Mouse (Mus musculus) neural tube, embryonic 15.5 days (tissue): ENCODE data around the gene Kpna6. TPM values are rescaled to one million over a fixed set of nuclear protein-coding genes. Genes with fewer than 3 reads are reported as not detected.
"Not testable (repeated sequence)": the region's sequence is repeated elsewhere in the genome, so short reads cannot be mapped to it uniquely, and the experiment has no call there.

Experiments used
- ATAC-seq: fragments of 200-750 bp; cut with Nextera tagmentation; 2 replicates; pipeline ENCODE4 v1.8.0; 2017; ENCODE audit warnings: mild to moderate bottlenecking, moderate TSS enrichment, moderate library complexity; ENCODE audit not compliant: low FRiP score
- H3K27ac ChIP-seq: fragments of 300-500 bp; sonication (generic); replicated peaks from 2 replicates; pipeline ENCODE4 v1.5.1; 2015; ENCODE audit warnings: mild to moderate bottlenecking, inconsistent platforms
- H3K27me3 ChIP-seq: fragments of 300-500 bp; sonication (generic); replicated peaks from 2 replicates; pipeline ENCODE4 v1.6.1; 2015; ENCODE audit warnings: inconsistent platforms
- H3K36me3 ChIP-seq: fragments of 300-500 bp; sonication (generic); 2 replicates; pipeline ENCODE4 v1.6.1; 2015; ENCODE audit warnings: inconsistent platforms
- H3K4me1 ChIP-seq: fragments of 300-500 bp; sonication (generic); 2 replicates; pipeline ENCODE4 v1.6.1; 2015; ENCODE audit warnings: inconsistent platforms
- H3K4me2 ChIP-seq: fragments of 300-500 bp; sonication (generic); 2 replicates; pipeline ENCODE4 v1.6.1; 2015; ENCODE audit warnings: inconsistent platforms, mild to moderate bottlenecking, moderate library complexity
- H3K4me3 ChIP-seq: fragments of 300-500 bp; sonication (generic); replicated peaks from 2 replicates; pipeline ENCODE4 v1.5.1; 2015; ENCODE audit warnings: mild to moderate bottlenecking, inconsistent platforms
- H3K9ac ChIP-seq: fragments of 300-500 bp; sonication (generic); replicated peaks from 2 replicates; pipeline ENCODE4 v1.6.1; 2015; ENCODE audit warnings: mild to moderate bottlenecking, inconsistent platforms
- H3K9me3 ChIP-seq: fragments of 300-500 bp; sonication (generic); replicated peaks from 2 replicates; pipeline ENCODE4 v1.6.1; 2016; ENCODE audit warnings: inconsistent platforms
- WGBS: fragments of 180-500 bp; shearing (Covaris S2); methylation state at CpG from one replicate; pipeline ENCODE4 v1.1.7; 2015; ENCODE audit warnings: mixed read lengths; 5-methylcytosine and 5-hydroxymethylcytosine counted together
- polyA plus RNA-seq: library from polyadenylated mRNA; unstranded; fragments of >200 nt; fragmentation: Nextera tagmentation; extraction: Ambion mirVana; gene quantifications from 2 replicates; pipeline ENCODE4 v1.2.1, GENCODE M21; 2015

Kpna6 gene
- polyA plus RNA-seq, result 17.4 and 17.9 TPM in 2 replicates

DNA sequence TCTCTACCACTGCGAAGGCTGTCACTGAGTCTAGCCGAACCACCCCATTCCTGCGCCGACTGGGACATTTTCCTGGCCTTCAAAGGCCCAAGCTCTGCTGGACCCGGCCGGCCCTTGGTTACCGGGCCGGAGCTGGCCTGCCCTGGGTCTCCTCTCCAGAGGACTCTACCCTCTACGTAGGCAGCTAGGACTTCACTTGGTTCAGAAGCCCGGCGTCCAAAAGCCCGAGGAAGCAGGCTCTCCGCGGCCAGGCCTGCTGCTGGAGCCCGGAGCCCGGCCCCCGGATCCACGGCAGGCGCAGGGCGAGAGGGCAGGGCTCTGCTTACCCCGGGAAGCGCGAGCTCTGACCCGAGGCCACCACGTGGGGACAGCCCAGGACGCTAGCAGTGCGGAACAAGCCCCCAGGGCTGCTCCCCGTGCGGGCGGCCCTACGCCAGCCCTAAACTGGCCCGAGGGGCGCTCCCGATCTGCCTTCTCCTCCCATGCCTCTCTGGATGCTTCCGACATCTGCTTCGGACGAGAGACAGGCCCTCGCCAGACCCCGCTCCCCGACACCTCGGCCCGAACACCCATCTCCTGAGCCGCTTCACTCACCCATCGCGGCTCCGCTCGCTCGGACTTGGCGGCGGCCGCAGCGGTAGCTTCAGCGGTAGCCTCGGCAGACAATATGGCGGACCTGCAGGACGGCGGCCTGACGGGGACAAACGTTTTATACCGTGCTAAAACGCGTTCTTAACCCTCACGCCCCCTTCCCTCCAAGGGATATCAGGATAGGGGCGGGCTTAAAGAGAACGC, at the start of gene Kpna6:
TSS of gene Kpna6 (minus strand) at position 685 of the 795 bp plus-strand sequence.
- H3K4me3 ChIP-seq, result peak within 1 kb of the TSS; percentile 90
- no peaks in the 10 kb centered on the region for H3K9me3 ChIP-seq
- under 1% methylated on average over 63 of the region's 65 CpGs for WGBS

DNA sequence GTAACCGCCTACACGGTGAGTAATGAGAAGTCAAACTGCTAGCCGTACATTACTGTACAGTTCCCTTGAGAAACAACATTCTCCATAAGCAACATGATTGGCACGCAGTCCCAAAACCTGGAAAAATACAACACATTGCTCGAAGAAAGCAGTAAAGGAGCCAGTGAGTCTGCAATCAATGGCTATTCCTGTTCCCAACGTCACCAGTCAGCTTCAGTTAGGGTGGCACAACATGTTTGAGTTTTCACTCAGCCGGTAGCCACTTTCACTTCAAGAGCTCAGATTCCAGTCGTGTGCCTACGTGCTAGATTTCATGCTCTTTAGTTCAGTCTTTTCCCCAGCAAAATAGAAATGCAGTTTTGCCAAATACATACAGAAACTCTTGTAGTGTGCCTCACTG, 43.7 kb upstream of the Kpna6 start:
- Histone ChIP-seq H3K4me2 (no peak overlapping the region), H3K36me3 (peaks cover 81% of the 10 kb centered on the region), H3K4me1 (no peaks in the 10 kb centered on the region), H3K27ac (no peak overlapping the region), H3K27me3 (no peaks in the 10 kb centered on the region), H3K9ac (no peak overlapping the region), H3K4me3 (no peak overlapping the region), H3K9me3 (no peaks in the 10 kb centered on the region)
- no peak for ATAC-seq
- 89% methylated on average over 9 of the region's 9 CpGs for WGBS

More for the DNA sequence above, at the start of gene Kpna6:
- ATAC-seq, result peak; percentile 88
- H3K27ac ChIP-seq, result peak within 1 kb of the TSS; percentile 92
- peaks cover 24% of the 10 kb centered on the region for H3K4me1 ChIP-seq
- H3K36me3 ChIP-seq, result peaks cover 21% of the 10 kb centered on the region
- H3K9ac ChIP-seq, result peak within 1 kb of the TSS; percentile 90
- H3K27me3 ChIP-seq, result no peaks in the 10 kb centered on the region
- H3K4me2 ChIP-seq, result peak within 1 kb of the TSS; percentile 74

DNA sequence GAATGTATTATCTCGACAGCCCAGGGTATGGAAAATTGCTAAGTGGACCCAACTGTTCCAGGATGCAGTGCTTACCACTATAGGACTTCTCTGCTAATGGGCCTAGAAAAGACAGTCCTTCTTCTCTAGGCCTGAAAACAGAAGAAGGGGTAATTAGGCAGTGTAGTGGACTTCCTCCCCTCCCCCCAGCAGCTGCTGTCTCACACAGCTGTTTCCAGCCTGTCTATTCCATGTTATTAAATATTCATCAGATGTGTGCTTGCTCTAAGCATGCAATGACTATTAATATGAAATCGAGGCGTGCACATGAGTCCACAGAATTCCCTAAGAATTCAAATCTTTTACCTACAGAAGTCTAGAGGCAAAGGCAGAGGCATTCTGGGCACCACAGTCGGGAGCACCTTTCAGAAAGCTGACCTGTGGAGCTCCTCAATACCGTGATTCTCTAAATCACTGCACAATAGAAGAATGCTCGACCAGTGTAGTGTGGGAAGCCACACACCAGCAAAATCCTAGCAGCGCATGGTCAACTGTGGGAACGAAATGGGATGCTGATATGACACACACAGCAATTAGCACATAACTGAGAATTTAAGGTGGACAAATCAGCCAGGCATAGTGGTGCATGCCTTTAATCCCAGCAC, 37.0 kb upstream of the Kpna6 start:
- Histone ChIP-seq H3K36me3 (peaks cover 75% of the 10 kb centered on the region), H3K9me3 (no peaks in the 10 kb centered on the region), H3K27ac (peak overlapping the region; percentile 69), H3K27me3 (no peaks in the 10 kb centered on the region), H3K4me3 (no peak overlapping the region), H3K4me2 (no peak overlapping the region), H3K9ac (no peak overlapping the region), H3K4me1 (peaks cover 11% of the 10 kb centered on the region; the same call in 1 of the 2 replicates)
- WGBS, result 34% methylated on average over 8 of the region's 8 CpGs
- no peak for ATAC-seq

DNA sequence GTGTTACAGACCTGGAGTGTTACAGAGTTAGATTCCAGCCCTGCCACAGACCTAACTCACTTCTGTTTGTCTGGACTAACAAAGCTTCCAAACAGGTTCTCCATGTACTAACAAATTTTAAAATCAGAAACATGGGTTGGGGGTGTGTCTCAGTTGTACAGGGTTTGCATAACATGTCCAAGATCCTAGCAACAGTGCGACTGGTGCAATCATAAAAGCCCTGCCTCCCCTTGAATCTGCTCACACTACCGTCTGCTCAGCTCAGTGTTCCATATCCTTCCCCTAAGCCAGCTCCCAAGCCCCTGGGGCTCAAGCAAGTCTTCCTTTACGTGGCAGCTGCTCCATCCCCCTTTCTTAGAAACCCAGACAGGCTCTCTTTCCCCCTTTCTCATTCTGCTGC, 34.2 kb upstream of the Kpna6 start:
- Histone ChIP-seq H3K9me3 (no peaks in the 10 kb centered on the region), H3K4me2 (no peak overlapping the region), H3K36me3 (peaks cover 64% of the 10 kb centered on the region), H3K4me3 (no peak overlapping the region), H3K9ac (no peak overlapping the region), H3K27ac (peak overlapping the region; percentile 38), H3K4me1 (peaks cover 32% of the 10 kb centered on the region), H3K27me3 (no peaks in the 10 kb centered on the region)
- 33% methylated on average over 3 of the region's 3 CpGs for WGBS
- ATAC-seq, result no peak

DNA sequence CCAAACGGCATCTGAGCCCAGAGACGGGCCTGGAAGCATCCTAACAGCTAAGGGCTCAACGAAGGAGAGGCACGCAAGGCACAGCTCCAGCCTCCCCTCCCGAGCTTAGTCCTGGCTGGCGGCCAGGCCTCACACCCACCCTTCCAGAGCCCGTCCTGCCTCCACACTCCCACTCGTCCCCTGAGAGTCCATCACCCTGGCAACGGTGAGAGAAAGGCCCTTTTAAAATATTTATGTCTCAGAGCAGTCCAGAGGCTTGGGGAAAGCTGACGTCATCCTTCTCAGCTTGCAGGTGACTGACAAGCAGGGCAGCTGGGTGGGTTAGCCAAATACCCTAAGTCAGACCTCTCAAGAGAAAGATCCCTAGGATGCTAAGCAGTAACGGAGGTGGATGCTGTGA, 29.9 kb upstream of the Kpna6 start:
- no peak overlapping the region for H3K4me3 ChIP-seq

DNA sequence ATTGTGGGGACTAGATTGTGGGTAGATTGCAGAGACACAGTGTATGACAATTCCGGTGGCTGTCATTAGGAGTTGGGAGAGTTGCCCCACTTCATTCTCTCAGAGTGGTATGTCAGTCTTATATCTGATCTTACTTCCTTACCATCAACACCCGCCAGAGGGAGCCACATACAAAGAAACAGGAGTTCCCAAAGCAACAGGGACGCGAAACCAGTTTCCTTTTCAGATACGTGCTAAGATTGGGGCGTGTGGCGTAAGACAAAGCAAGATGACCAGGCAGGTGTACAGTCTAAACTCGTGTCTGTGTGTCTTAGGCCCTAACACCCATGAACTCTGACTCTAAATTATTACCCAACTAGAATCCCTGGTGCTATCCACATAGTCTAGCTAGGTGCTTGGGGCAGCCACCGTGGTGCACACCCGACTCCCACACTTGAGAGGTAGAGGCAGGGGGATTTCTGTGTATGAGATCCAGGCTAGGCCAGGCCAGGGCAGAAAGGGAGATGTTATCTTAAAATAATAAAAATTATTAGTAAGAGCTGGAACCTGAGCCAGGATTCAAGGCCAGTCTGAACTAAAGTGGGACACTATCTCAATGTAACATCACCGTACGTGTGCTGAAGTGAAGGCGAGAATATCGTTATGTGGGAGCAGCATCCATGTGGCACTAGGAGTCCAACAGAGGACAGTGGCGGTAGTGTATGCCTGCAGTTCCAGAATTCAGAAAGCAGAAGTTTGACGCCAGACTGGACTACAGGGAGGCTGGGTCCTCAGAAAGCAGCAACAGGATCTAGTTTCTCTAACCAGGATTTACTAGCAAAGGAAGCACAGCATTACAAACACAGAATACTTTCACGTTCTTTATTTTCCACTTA, 29.2 kb upstream of the Kpna6 start:
- Histone ChIP-seq H3K4me1 (peaks cover 59% of the 10 kb centered on the region), H3K4me3 (no peak overlapping the region), H3K9ac (0 out of 2 replicates have a peak overlapping the region, but pooled peaks have one; percentile 6), H3K27me3 (no peaks in the 10 kb centered on the region), H3K4me2 (peak overlapping the region; percentile 19; the same call in 1 of the 2 replicates), H3K27ac (peak overlapping the region; percentile 85), H3K36me3 (peaks cover 27% of the 10 kb centered on the region), H3K9me3 (no peaks in the 10 kb centered on the region)
- peak; percentile 23; the same call in 1 of the 2 replicates for ATAC-seq
- 42% methylated on average over 17 of the region's 17 CpGs for WGBS

More for the DNA sequence above, 29.9 kb upstream of the Kpna6 start:
- no peaks in the 10 kb centered on the region for H3K9me3 ChIP-seq
- 0 out of 2 replicates have a peak overlapping the region, but pooled peaks have one; percentile 6 for H3K9ac ChIP-seq
- peak; percentile 73 for ATAC-seq
- H3K27me3 ChIP-seq, result no peaks in the 10 kb centered on the region
- H3K4me2 ChIP-seq, result peak overlapping the region; percentile 19; the same call in 1 of the 2 replicates
- H3K4me1 ChIP-seq, result peaks cover 54% of the 10 kb centered on the region
- H3K36me3 ChIP-seq, result peaks cover 27% of the 10 kb centered on the region
- 6% methylated on average over 11 of the region's 11 CpGs for WGBS
- peak overlapping the region; percentile 85 for H3K27ac ChIP-seq

DNA sequence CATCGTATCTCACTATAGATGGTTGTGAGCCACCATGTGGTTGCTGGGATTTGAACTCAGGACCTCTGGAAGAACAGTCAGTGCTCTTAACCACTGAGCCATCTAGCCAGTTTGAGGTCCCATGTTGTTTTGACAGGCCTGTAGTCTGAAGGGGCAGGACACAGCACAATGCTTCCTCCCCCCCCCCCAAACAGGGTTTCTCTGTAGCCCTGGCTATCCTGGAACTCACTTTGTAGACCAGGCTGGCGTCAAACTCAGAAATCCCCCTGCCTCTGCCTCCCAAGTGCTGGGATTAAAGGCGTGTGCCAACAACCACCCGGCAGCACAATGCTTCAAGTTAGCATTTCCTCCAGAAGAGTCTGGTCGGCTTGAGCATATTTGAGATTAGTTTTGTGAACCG, 28.1 kb upstream of the Kpna6 start:
- H3K9me3 ChIP-seq, H3K4me2 ChIP-seq, H3K27me3 ChIP-seq, H3K9ac ChIP-seq, H3K4me3 ChIP-seq, ATAC-seq: not testable (repeated sequence)
- peaks cover 19% of the 10 kb centered on the region for H3K36me3 ChIP-seq
- peak overlapping the region; percentile 85; the same call in 1 of the 2 replicates for H3K27ac ChIP-seq
- WGBS, result 94% methylated on average over 6 of the region's 6 CpGs
- H3K4me1 ChIP-seq, result peaks cover 58% of the 10 kb centered on the region

DNA sequence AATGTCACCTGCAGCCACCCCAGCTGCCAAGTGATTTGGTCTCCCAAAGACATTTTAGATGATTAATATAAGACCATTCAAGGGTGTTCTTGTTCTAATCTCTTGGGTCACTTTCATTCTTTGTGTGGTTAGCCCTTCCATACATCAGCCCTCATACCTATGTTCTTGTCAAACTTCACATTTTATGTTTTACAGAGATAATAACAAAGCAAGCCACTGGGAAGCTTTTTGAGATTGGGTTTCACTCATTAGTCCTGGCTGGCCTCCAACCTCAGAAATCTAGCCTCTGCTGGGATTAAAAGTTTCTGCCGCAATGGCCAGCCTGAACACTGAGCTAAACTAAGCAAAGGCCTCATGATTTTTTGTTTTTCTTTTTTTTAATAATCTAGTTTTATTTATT, 27.6 kb upstream of the Kpna6 start:
- peaks cover 17% of the 10 kb centered on the region for H3K36me3 ChIP-seq
- H3K27ac ChIP-seq, result no peak overlapping the region
- peaks cover 62% of the 10 kb centered on the region for H3K4me1 ChIP-seq
- WGBS, result 64% methylated on average over 1 of the region's 1 CpGs
- ATAC-seq, result no peak
- H3K4me2 ChIP-seq, result no peak overlapping the region
- no peaks in the 10 kb centered on the region for H3K9me3 ChIP-seq
- no peaks in the 10 kb centered on the region for H3K27me3 ChIP-seq
- H3K4me3 ChIP-seq, result no peak overlapping the region
- no peak overlapping the region for H3K9ac ChIP-seq

DNA sequence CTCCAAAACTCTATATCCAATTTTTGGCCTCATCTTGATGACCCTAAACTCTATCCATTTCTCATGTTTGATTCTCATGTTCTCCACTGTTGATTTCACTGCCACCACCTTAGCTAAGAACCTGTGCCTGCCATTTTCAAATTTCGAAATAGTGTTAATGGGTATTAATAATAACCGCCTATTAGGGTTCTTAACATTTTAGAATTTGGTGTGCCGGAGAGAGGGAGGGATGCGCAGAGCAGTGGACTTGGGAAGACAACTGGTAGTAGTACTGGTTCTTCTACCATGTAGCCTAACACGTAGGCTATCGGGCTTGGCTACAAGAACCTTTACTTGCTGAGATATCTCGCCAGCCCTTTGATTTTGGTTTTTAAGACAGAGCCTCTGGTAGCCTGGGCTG, 24.6 kb upstream of the Kpna6 start:
- Histone ChIP-seq H3K4me3 (peak overlapping the region; percentile 69), H3K27me3 (no peaks in the 10 kb centered on the region), H3K36me3 (peaks cover 20% of the 10 kb centered on the region), H3K4me2 (peak overlapping the region; percentile 67), H3K9me3 (no peaks in the 10 kb centered on the region), H3K4me1 (peaks cover 54% of the 10 kb centered on the region), H3K9ac (peak overlapping the region; percentile 72), H3K27ac (peak overlapping the region; percentile 97)
- no peak for ATAC-seq
- 80% methylated on average over 7 of the region's 7 CpGs for WGBS

DNA sequence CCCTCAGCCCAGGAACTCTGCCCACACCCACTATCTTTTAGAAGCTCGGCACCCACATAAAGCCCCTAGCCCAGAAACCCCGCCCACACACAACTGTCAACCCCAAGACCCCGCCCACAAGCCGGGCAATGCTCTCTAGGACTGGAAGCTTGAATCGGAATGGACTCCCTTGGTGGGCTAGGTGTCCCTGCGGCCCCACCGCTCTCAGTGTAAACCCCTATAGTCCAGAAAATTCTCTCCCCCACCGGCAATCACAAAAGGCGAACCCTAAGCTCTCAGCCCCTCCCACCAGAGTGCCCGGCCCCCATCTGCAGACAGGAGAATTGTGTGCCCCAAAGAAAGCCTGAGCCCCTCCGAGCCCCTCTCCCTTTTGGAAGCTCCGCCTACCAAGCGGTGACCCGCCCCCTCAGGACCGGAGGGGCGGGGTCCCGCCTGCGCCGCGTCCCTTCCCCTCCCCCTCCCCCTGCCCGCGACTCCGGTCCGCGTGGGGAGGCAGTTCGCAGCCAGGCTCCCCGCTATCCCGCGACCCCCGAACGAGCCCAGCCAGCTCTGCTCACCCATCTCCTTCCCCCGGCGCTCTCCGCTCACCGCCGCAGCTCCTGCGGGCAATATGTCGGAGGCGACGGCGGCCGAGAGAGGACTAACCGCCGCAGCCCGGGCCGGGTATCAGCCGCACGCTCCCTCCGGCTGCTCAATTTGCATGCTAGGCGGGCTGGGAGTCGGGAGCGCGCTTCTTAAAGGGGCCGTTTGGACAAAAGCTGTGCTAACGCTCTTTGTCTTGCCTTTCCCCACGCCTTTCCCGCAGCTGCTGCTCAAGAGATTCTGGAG, 23.8 kb upstream of the Kpna6 start, which contains the start of gene Tmem39b:
TSS of gene Tmem39b (minus strand) at position 681 of the 828 bp plus-strand sequence.
- WGBS, result under 1% methylated on average over 57 of the region's 57 CpGs
- Histone ChIP-seq H3K4me2 (peak within 1 kb of the TSS; percentile 67), H3K9ac (peak within 1 kb of the TSS; percentile 72), H3K36me3 (peaks cover 28% of the 10 kb centered on the region), H3K9me3 (no peaks in the 10 kb centered on the region), H3K4me1 (peaks cover 46% of the 10 kb centered on the region), H3K27me3 (no peaks in the 10 kb centered on the region), H3K27ac (peak within 1 kb of the TSS; percentile 97), H3K4me3 (peak within 1 kb of the TSS; percentile 69)
- ATAC-seq, result peak; percentile 89
